ENCODE assay signal across 38 mouse cellular contexts in the genomic region with DNA sequence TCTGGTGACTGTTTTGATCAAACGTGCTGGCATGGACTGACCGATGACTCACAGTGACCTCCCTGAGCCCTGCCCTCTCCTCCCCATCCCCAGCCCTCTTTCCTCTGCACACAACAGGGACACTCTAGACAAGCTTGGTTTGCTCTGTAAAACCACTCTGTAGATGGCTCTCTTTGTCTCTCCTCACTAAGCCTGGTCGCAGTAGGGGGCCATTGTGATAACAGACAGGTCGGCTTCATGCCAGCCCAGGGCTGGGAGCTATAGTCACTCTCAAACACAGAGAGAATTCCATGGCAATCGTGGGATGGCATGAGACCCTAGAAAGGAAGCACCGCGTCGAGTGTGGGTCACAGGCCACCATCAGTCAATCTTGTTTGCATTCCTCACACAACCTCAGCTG. TPM values are rescaled to one million over a fixed set of nuclear protein-coding genes. Genes with fewer than 3 reads are reported as not detected.
"Had no signal": no experiment of that assay in that cellular context is flagged by ENCODE, and none has a peak within 500 bp of the region (broad histone marks: within the 10 kb centered on the region; RNA-seq: fewer than 3 reads in every experiment).

No protein-coding gene starts in this region.

- H3K27me3 ChIP-seq: hindbrain, embryonic 15.5 days; kidney, embryonic 15.5 days; limb, embryonic 12.5 days had no signal

- H3K4me3 ChIP-seq: heart, adult 2 months; heart, embryonic 13.5 days; heart, embryonic 15.5 days; hindbrain, embryonic 12.5 days; hindbrain, embryonic 15.5 days; kidney, embryonic 15.5 days; left cerebral cortex, adult 2 months; limb, embryonic 10.5 days; limb, embryonic 12.5 days had no signal

- H3K27ac ChIP-seq: heart, adult 2 months; heart, embryonic 13.5 days; heart, embryonic 15.5 days; hindbrain, embryonic 12.5 days; hindbrain, embryonic 15.5 days; hindbrain, postnatal 0 days; kidney, embryonic 15.5 days; kidney, postnatal 0 days; left cerebral cortex, adult 2 months; limb, embryonic 10.5 days; limb, embryonic 12.5 days had no signal

- DNase-seq: gastrocnemius, postnatal 14 days; gastrocnemius, postnatal 36 days; heart, adult 11 months; heart, adult 2 months; heart, postnatal 14 days; heart, postnatal 36 days; kidney, adult 11 months; kidney, adult 2 months; kidney, adult 9 months; kidney, postnatal 14 days; kidney, postnatal 36 days; layer of hippocampus, adult 9-11 months; liver had no signal

- H3K4me1 ChIP-seq: heart, embryonic 13.5 days; heart, embryonic 15.5 days; hindbrain, embryonic 15.5 days; kidney, embryonic 15.5 days; limb, embryonic 12.5 days had no signal

- H3K9me3 ChIP-seq: heart, embryonic 15.5 days; hindbrain, embryonic 15.5 days; kidney, embryonic 15.5 days; limb, embryonic 10.5 days had no signal

- H3K36me3 ChIP-seq: heart, embryonic 13.5 days; heart, embryonic 15.5 days; hindbrain, embryonic 12.5 days; hindbrain, embryonic 15.5 days; kidney, embryonic 15.5 days; limb, embryonic 10.5 days; limb, embryonic 12.5 days had no signal

- H3K9ac ChIP-seq: heart, embryonic 13.5 days; heart, embryonic 15.5 days; hindbrain, embryonic 12.5 days; hindbrain, embryonic 15.5 days; kidney, embryonic 15.5 days; limb, embryonic 12.5 days had no signal

- ATAC-seq: hindbrain, postnatal 0 days; intestine, embryonic 16.5 days had no signal

- H3K4me2 ChIP-seq: heart, embryonic 11.5 days; heart, embryonic 13.5 days; heart, embryonic 15.5 days; hindbrain, embryonic 12.5 days; hindbrain, embryonic 15.5 days; kidney, embryonic 15.5 days; limb, embryonic 12.5 days; liver, embryonic 11.5 days had no signal

RNA-seq across cellular contexts. Expression of gene Hmx1, which starts 51.6 kb away (rescaled TPM):
- total RNA-seq: gastrocnemius, adult 18-20 months; gastrocnemius, adult 8-10 months; gastrocnemius, postnatal 14 days; gastrocnemius, postnatal 36 days; heart, adult 2 months; heart, postnatal 14 days; heart, postnatal 36 days; hematopoietic stem cell, adult 5-6 weeks; hindbrain, postnatal 0 days; layer of hippocampus, adult 18-20 months; layer of hippocampus, adult 8-10 months; layer of hippocampus, postnatal 25 days; left cerebral cortex, adult 2 months; left cerebral cortex, postnatal 14 days; left cerebral cortex, postnatal 36 days had no signal
- polyA plus RNA-seq: gonadal fat pad, adult 2 months; heart, adult 2 months; heart, embryonic 11.5 days; heart, embryonic 15.5 days; heart, postnatal 0 days; hindbrain, embryonic 15.5 days; hindbrain, postnatal 0 days; intestine, embryonic 14.5 days; intestine, embryonic 16.5 days; kidney, postnatal 0 days; large intestine, adult 2 months; liver, embryonic 11.5 days had no signal
